Mouse (Mus musculus): ENCODE results near the gene Fut7. TPM values are rescaled to one million over a fixed set of nuclear protein-coding genes. Genes with fewer than 3 reads are reported as not detected.
"Not testable (repeated sequence)": the region's sequence is repeated elsewhere in the genome, so short reads cannot be mapped to it uniquely, and the experiment has no call there.

Fut7 gene
- polyA plus RNA-seq, 1 experiment, result not detected

GRCm38 (mm10) chr2:25408908-25409307, 14.2 kb upstream of the Fut7 start:
- H3K9ac ChIP-seq (ENCODE audit: low read depth, poor library complexity, severe bottlenecking), result no peak overlapping the region
- H3K9me3 ChIP-seq (replicated peaks; ENCODE audit: control insufficient read depth, insufficient read depth, low read length, poor library complexity, severe bottlenecking), result no peaks in the 10 kb centered on the region
- H3K36me3 ChIP-seq (ENCODE audit: control insufficient read depth, insufficient read depth, low read length, poor library complexity, severe bottlenecking), result 0 out of 2 replicates have a peak, but pooled peaks cover 3% of the 10 kb centered on the region
- no peak for TF ChIP-seq POLR2A (IDR thresholded peaks at IDR 0.05; ENCODE audit: insufficient read depth, low read length)
- no peak for TF ChIP-seq CTCF (IDR thresholded peaks at IDR 0.05; ENCODE audit: low read depth, low read length)
- no peak for TF ChIP-seq EP300 (IDR thresholded peaks at IDR 0.05; ENCODE audit: insufficient read depth, low read depth, low read length)
- H3K27me3 ChIP-seq (ENCODE audit: control insufficient read depth, insufficient read depth, low read length, poor library complexity, severe bottlenecking), result no peaks in the 10 kb centered on the region
- no peak overlapping the region for H3K4me3 ChIP-seq (ENCODE audit: low read depth, low read length)
- H3K27ac ChIP-seq (ENCODE audit: insufficient read depth, low read length), result no peak overlapping the region
- H3K4me1 ChIP-seq (ENCODE audit: control insufficient read depth, insufficient read depth, low read length), result no peaks in the 10 kb centered on the region

GRCm38 (mm10) chr2:25413436-25413835, 9.6 kb upstream of the Fut7 start:
- H3K9me3 ChIP-seq (replicated peaks; ENCODE audit: control insufficient read depth, insufficient read depth, low read length, poor library complexity, severe bottlenecking); H3K36me3 ChIP-seq (ENCODE audit: control insufficient read depth, insufficient read depth, low read length, poor library complexity, severe bottlenecking); H3K9ac ChIP-seq (ENCODE audit: low read depth, poor library complexity, severe bottlenecking); H3K27ac ChIP-seq (ENCODE audit: insufficient read depth, low read length); H3K27me3 ChIP-seq (ENCODE audit: control insufficient read depth, insufficient read depth, low read length, poor library complexity, severe bottlenecking); H3K4me1 ChIP-seq (ENCODE audit: control insufficient read depth, insufficient read depth, low read length); H3K4me3 ChIP-seq (ENCODE audit: low read depth, low read length): not testable (repeated sequence)

GRCm38 (mm10) chr2:25417426-25417825, 5.6 kb upstream of the Fut7 start:
- peaks cover 2% of the 10 kb centered on the region for H3K4me1 ChIP-seq (ENCODE audit: control insufficient read depth, insufficient read depth, low read length)
- H3K36me3 ChIP-seq (ENCODE audit: control insufficient read depth, insufficient read depth, low read length, poor library complexity, severe bottlenecking), result no peaks in the 10 kb centered on the region
- no peak overlapping the region for H3K27ac ChIP-seq (ENCODE audit: insufficient read depth, low read length)
- no peak overlapping the region for H3K4me3 ChIP-seq (ENCODE audit: low read depth, low read length)
- H3K9me3 ChIP-seq (replicated peaks; ENCODE audit: control insufficient read depth, insufficient read depth, low read length, poor library complexity, severe bottlenecking), result no peaks in the 10 kb centered on the region
- H3K27me3 ChIP-seq (ENCODE audit: control insufficient read depth, insufficient read depth, low read length, poor library complexity, severe bottlenecking), result no peaks in the 10 kb centered on the region
- TF ChIP-seq EP300 (IDR thresholded peaks at IDR 0.05; ENCODE audit: insufficient read depth, low read depth, low read length) (no peak), POLR2A (IDR thresholded peaks at IDR 0.05; ENCODE audit: insufficient read depth, low read length) (no peak), CTCF (IDR thresholded peaks at IDR 0.05; ENCODE audit: low read depth, low read length) (no peak)
- H3K9ac ChIP-seq (ENCODE audit: low read depth, poor library complexity, severe bottlenecking), result no peak overlapping the region

- Histone ChIP-seq H3K9ac (ENCODE audit: low read depth, poor library complexity, severe bottlenecking) (no peak overlapping the region), H3K9me3 (replicated peaks; ENCODE audit: control insufficient read depth, insufficient read depth, low read length, poor library complexity, severe bottlenecking) (no peaks in the 10 kb centered on the region), H3K4me1 (ENCODE audit: control insufficient read depth, insufficient read depth, low read length) (peaks cover 2% of the 10 kb centered on the region), H3K36me3 (ENCODE audit: control insufficient read depth, insufficient read depth, low read length, poor library complexity, severe bottlenecking) (no peaks in the 10 kb centered on the region), H3K27ac (ENCODE audit: insufficient read depth, low read length) (no peak overlapping the region), H3K27me3 (ENCODE audit: control insufficient read depth, insufficient read depth, low read length, poor library complexity, severe bottlenecking) (no peaks in the 10 kb centered on the region), H3K4me3 (ENCODE audit: low read depth, low read length) (no peak overlapping the region)
- TF ChIP-seq EP300 (IDR thresholded peaks at IDR 0.05; ENCODE audit: insufficient read depth, low read depth, low read length) (no peak), POLR2A (IDR thresholded peaks at IDR 0.05; ENCODE audit: insufficient read depth, low read length) (no peak), CTCF (IDR thresholded peaks at IDR 0.05; ENCODE audit: low read depth, low read length) (peak; percentile 52)
Measured at GRCm38 (mm10) chr2:25421896-25422295, 1.2 kb upstream of the Fut7 start.

GRCm38 (mm10) chr2:25423626-25424025, 559 bp downstream of the Fut7 start:
- H3K36me3 ChIP-seq (ENCODE audit: control insufficient read depth, insufficient read depth, low read length, poor library complexity, severe bottlenecking), result no peaks in the 10 kb centered on the region
- peaks cover 2% of the 10 kb centered on the region for H3K4me1 ChIP-seq (ENCODE audit: control insufficient read depth, insufficient read depth, low read length)
- TF ChIP-seq EP300 (IDR thresholded peaks at IDR 0.05; ENCODE audit: insufficient read depth, low read depth, low read length) (no peak), CTCF (IDR thresholded peaks at IDR 0.05; ENCODE audit: low read depth, low read length) (no peak), POLR2A (IDR thresholded peaks at IDR 0.05; ENCODE audit: insufficient read depth, low read length) (no peak)
- H3K27me3 ChIP-seq (ENCODE audit: control insufficient read depth, insufficient read depth, low read length, poor library complexity, severe bottlenecking), result no peaks in the 10 kb centered on the region
- no peak overlapping the region for H3K4me3 ChIP-seq (ENCODE audit: low read depth, low read length)
- no peaks in the 10 kb centered on the region for H3K9me3 ChIP-seq (replicated peaks; ENCODE audit: control insufficient read depth, insufficient read depth, low read length, poor library complexity, severe bottlenecking)
- H3K27ac ChIP-seq (ENCODE audit: insufficient read depth, low read length), result no peak overlapping the region
- no peak overlapping the region for H3K9ac ChIP-seq (ENCODE audit: low read depth, poor library complexity, severe bottlenecking)

- Histone ChIP-seq H3K4me1 (ENCODE audit: control insufficient read depth, insufficient read depth, low read length) (peaks cover 2% of the 10 kb centered on the region), H3K9ac (ENCODE audit: low read depth, poor library complexity, severe bottlenecking) (peak overlapping the region; percentile 36), H3K36me3 (ENCODE audit: control insufficient read depth, insufficient read depth, low read length, poor library complexity, severe bottlenecking) (no peaks in the 10 kb centered on the region), H3K27me3 (ENCODE audit: control insufficient read depth, insufficient read depth, low read length, poor library complexity, severe bottlenecking) (no peaks in the 10 kb centered on the region), H3K4me3 (ENCODE audit: low read depth, low read length) (peak overlapping the region; percentile 43), H3K27ac (ENCODE audit: insufficient read depth, low read length) (no peak overlapping the region), H3K9me3 (replicated peaks; ENCODE audit: control insufficient read depth, insufficient read depth, low read length, poor library complexity, severe bottlenecking) (no peaks in the 10 kb centered on the region)
- TF ChIP-seq CTCF (IDR thresholded peaks at IDR 0.05; ENCODE audit: low read depth, low read length) (no peak), EP300 (IDR thresholded peaks at IDR 0.05; ENCODE audit: insufficient read depth, low read depth, low read length) (no peak), POLR2A (IDR thresholded peaks at IDR 0.05; ENCODE audit: insufficient read depth, low read length) (no peak)
Measured at GRCm38 (mm10) chr2:25425481-25425880, 2.4 kb downstream of the Fut7 start.
